Mouse (Mus musculus): ENCODE data around the gene Hspa2. TPM values are rescaled to one million over a fixed set of nuclear protein-coding genes. Genes with fewer than 3 reads are reported as not detected.

Hspa2 gene
- total RNA-seq, 2 experiments from 2014 or later: 7.1 to 9.7 TPM

GRCm38 (mm10) chr12:76377059-76377458, 26.9 kb upstream of the Hspa2 start:
- DNase-seq (ENCODE audit: low spot score): no peak

GRCm38 (mm10) chr12:76377726-76378125, 26.2 kb upstream of the Hspa2 start:
- DNase-seq (ENCODE audit: low spot score): no peak

- no peak for DNase-seq (ENCODE audit: low spot score)
These were observed 25.4 kb upstream of the Hspa2 start for GRCm38 (mm10) chr12:76378556-76378955.

- DNase-seq (ENCODE audit: low spot score): no peak
These were observed 23.8 kb upstream of the Hspa2 start for GRCm38 (mm10) chr12:76380151-76380550.

GRCm38 (mm10) chr12:76385342-76385741, 18.6 kb upstream of the Hspa2 start:
- DNase-seq (ENCODE audit: low spot score): no peak

GRCm38 (mm10) chr12:76388794-76389193, 15.2 kb upstream of the Hspa2 start:
- no peak for DNase-seq (ENCODE audit: low spot score)

GRCm38 (mm10) chr12:76391595-76392271, 12.2 kb upstream of the Hspa2 start:
- no peak for DNase-seq (ENCODE audit: low spot score)

- DNase-seq (ENCODE audit: low spot score): no peak
These were observed 11.0 kb upstream of the Hspa2 start for GRCm38 (mm10) chr12:76392979-76393378.

- no peak for DNase-seq (ENCODE audit: low spot score)
These were observed 6.7 kb upstream of the Hspa2 start for GRCm38 (mm10) chr12:76397281-76397680.

GRCm38 (mm10) chr12:76401674-76402073, 2.3 kb upstream of the Hspa2 start:
- DNase-seq (ENCODE audit: low spot score): no peak

- no peak for DNase-seq (ENCODE audit: low spot score)
These were observed 738 bp upstream of the Hspa2 start for GRCm38 (mm10) chr12:76402991-76403885.

GRCm38 (mm10) chr12:76404836-76405182, 833 bp downstream of the Hspa2 start:
- DNase-seq (ENCODE audit: low spot score): peak; percentile 15

GRCm38 (mm10) chr12:76405183-76405970, 1.4 kb downstream of the Hspa2 start:
- no peak for DNase-seq (ENCODE audit: low spot score)

- no peak for DNase-seq (ENCODE audit: low spot score)
These were observed 2.0 kb downstream of the Hspa2 start for GRCm38 (mm10) chr12:76405971-76406370.

GRCm38 (mm10) chr12:76407184-76407583, 3.2 kb downstream of the Hspa2 start:
- DNase-seq (ENCODE audit: low spot score): no peak

- DNase-seq (ENCODE audit: low spot score): no peak
These were observed 5.2 kb downstream of the Hspa2 start for GRCm38 (mm10) chr12:76409166-76409565.

GRCm38 (mm10) chr12:76415383-76416010, 11.5 kb downstream of the Hspa2 start:
- no peak for DNase-seq (ENCODE audit: low spot score)

GRCm38 (mm10) chr12:76417433-76417854, 13.5 kb downstream of the Hspa2 start, which contains the start of gene Ppp1r36:
Ppp1r36 (plus strand) TSS chr12:76417538.
- no peak for DNase-seq (ENCODE audit: low spot score)

GRCm38 (mm10) chr12:76418346-76418745, 14.4 kb downstream of the Hspa2 start:
- no peak for DNase-seq (ENCODE audit: low spot score)

- no peak for DNase-seq (ENCODE audit: low spot score)
These were observed 21.3 kb downstream of the Hspa2 start for GRCm38 (mm10) chr12:76425256-76425655.

- no peak for DNase-seq (ENCODE audit: low spot score)
These were observed 23.6 kb downstream of the Hspa2 start for GRCm38 (mm10) chr12:76427546-76427945.
